Mouse (Mus musculus): Measurements from ENCODE around the gene 4933427I04Rik. TPM values are rescaled to one million over a fixed set of nuclear protein-coding genes. Genes with fewer than 3 reads are reported as not detected.

The 4933427I04Rik gene
- not detected in 2 replicates for polyA plus RNA-seq (2016; fragmentation: Nextera tagmentation; extraction: Ambion mirVana)

DNA sequence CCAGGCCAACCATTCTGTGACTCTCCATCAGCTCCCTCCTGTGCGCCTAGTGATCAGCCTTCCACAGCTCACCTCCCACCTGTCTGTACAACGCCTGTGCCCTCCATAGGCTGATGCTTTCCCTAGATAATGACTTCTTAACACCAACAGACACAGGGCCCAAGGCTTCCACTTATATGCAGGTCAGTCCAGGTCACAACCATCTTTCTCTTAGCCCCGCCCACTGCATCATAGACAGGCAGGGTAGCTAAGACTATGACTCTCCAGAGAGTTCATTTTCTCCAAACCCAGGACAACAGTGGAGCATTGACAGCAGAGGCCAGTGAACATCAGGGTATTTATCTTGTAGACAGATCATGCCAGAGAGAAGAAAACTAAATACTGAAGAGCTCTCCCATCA lies at the start of gene 4933427I04Rik:
Gene 4933427I04Rik, plus strand, starts transcription at position 301 of the 400 bp plus-strand sequence.
- Histone ChIP-seq H3K4me3 (no peak within 1 kb of the TSS), H3K36me3 (no peaks in the 10 kb centered on the region), H3K27ac (no peak within 1 kb of the TSS), H3K4me1 (no peaks in the 10 kb centered on the region), H3K27me3 (ENCODE audit: low read depth, poor library complexity, severe bottlenecking) (no peaks in the 10 kb centered on the region), H3K9me3 (replicated peaks) (no peaks in the 10 kb centered on the region)
- DNase-seq (ENCODE audit: low spot score): no peak
- WGBS: 81% methylated on average over 3 of the region's 3 CpGs

DNA sequence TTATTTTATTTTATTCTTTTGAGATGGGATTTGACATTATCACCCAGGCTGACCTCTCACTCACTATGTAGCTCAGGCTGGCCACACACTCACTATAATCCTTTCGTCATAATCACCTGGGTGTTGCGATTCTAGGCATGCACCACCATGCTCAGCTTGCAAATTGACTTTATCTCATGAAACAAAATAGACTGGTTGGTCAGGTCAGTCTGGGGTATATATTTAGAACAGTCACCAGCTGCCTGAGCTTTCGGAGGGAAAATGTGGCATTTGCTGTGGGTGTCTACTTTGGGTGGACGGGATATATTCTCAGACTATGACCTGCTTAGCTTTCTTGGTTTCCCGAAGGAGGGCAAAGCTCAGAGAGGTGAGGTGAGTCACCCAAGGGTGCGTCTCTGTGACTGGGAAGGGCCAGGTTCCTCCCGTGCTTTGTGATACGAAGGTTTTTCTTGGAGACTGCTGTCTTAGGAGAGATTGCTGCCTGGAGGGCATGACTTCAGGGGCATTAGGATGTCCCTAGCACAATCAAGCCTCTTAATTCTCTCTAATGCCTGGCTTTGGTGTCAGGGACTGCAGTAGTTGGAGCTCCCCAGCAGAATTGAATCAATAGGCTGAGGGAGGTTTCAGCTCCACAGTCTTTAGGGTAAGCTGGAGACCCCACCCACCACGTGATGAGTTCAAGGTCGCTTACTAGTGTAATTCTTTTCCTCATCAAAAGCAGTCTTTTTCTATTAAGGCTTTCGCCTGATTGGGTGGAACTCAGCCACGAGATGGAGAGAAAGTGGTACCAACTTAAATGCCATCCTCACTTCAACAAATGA lies 48.8 kb upstream of the 4933427I04Rik start:
- 86% methylated on average over 12 of the region's 12 CpGs for WGBS
- Histone ChIP-seq H3K4me3 (no peak overlapping the region), H3K4me1 (no peaks in the 10 kb centered on the region), H3K27ac (no peak overlapping the region), H3K27me3 (ENCODE audit: low read depth, poor library complexity, severe bottlenecking) (no peaks in the 10 kb centered on the region), H3K36me3 (no peaks in the 10 kb centered on the region), H3K9me3 (replicated peaks) (no peaks in the 10 kb centered on the region)
- no peak for DNase-seq (ENCODE audit: low spot score)

DNA sequence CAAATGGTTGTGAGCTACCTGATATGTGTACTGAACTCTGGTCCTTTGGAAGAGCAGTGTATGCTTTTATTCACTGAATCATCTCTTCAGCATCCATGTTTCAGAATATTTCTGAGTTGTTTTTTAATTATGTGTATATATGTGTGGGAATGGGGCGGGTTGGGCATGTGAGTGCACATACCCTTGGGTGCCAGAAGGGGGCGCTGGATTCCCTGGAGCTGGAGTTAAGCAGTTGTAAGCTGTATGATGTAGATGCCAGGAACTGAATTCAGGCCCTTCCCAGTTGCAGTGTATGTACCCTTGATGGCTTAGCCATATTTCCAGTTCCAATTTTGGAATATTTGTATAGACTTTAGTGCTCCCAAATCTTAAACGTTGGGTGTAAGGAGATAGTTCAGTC lies 47.0 kb upstream of the 4933427I04Rik start:
- Histone ChIP-seq H3K9me3 (replicated peaks) (no peaks in the 10 kb centered on the region), H3K4me1 (no peaks in the 10 kb centered on the region), H3K27ac (no peak overlapping the region), H3K36me3 (no peaks in the 10 kb centered on the region), H3K27me3 (ENCODE audit: low read depth, poor library complexity, severe bottlenecking) (no peaks in the 10 kb centered on the region), H3K4me3 (no peak overlapping the region)
- 85% methylated on average over 3 of the region's 3 CpGs for WGBS
- DNase-seq (ENCODE audit: low spot score): no peak

DNA sequence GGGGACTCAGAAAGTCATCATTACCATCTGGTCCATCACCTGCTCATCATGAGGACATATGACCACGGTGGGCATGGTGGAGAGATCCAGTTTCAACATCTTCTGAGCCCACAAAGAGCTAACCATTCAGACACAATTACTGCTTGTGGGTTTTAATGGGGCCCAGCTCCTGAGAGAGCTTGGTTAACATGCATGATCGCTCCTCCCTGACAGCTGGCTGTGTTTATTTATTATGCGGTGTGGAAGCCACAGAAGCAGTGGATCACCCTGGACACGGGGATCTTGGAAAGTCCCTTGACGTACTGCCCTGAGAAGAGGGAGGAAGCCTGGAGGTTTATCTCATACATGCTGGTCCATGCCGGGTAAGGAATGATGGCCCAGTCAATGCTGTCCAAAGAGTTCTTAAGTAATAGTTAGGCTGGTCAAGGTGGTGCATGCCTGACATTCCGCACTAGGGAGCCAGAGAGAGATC lies 45.4 kb upstream of the 4933427I04Rik start:
- Histone ChIP-seq H3K36me3 (no peaks in the 10 kb centered on the region), H3K27ac (no peak overlapping the region), H3K9me3 (replicated peaks) (no peaks in the 10 kb centered on the region), H3K4me1 (no peaks in the 10 kb centered on the region), H3K4me3 (no peak overlapping the region), H3K27me3 (ENCODE audit: low read depth, poor library complexity, severe bottlenecking) (no peaks in the 10 kb centered on the region)
- no peak for DNase-seq (ENCODE audit: low spot score)
- WGBS: 76% methylated on average over 7 of the region's 7 CpGs

DNA sequence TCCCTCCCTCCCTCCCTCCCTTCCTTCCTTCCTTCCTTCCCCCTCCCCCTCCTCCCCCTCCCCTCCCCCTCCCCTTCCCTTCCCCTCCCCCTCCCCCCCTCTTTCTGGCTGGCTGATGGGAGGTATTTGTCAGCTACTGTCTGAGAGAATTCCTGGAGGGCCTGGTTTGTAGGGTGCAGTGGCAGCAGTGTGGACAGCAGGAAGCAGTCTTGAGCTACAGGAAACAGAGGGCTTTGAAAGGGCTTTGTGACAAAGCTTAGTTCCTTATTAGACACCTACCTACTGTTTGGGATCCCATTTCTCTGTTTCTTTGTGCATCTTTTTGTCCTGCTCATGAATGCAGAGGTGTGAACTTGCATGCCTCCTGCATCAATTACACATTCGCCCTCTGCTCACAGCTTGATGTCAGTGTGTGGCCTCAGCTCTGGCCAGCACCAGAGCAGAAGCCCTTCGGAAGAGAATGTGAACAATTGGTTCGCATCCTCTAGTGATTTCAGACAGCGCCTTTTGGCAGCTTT lies 40.3 kb upstream of the 4933427I04Rik start:
- H3K4me1 ChIP-seq: 0 out of 2 replicates have a peak, but pooled peaks cover 2% of the 10 kb centered on the region
- no peaks in the 10 kb centered on the region for H3K9me3 ChIP-seq (replicated peaks)
- no peak overlapping the region for H3K4me3 ChIP-seq
- DNase-seq (ENCODE audit: low spot score): no peak
- H3K36me3 ChIP-seq: no peaks in the 10 kb centered on the region
- no peaks in the 10 kb centered on the region for H3K27me3 ChIP-seq (ENCODE audit: low read depth, poor library complexity, severe bottlenecking)
- peak overlapping the region; percentile 12; the same call in 1 of the 2 replicates for H3K27ac ChIP-seq
- 45% methylated on average over 4 of the region's 4 CpGs for WGBS

DNA sequence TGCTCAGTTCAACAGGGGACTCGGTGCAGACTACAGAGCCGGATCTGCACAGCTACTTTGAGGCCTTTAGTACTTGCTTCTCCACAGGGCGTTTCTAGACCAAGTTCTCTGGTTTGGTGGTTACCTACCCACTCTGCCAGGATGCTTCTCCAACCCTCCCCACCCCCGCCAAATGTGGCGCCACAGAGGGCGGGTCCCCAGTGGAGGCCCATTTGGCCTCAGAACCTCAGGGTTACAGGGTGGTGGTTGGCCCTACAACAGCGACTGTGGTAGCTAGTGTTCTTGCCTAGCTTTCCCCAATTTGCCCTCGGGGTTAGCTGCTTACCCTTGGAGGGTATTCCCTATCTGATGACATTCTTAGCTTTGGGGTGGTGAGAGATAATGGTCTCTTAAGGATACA lies 17.4 kb upstream of the 4933427I04Rik start:
- Histone ChIP-seq H3K4me3 (no peak overlapping the region), H3K9me3 (replicated peaks) (no peaks in the 10 kb centered on the region), H3K36me3 (no peaks in the 10 kb centered on the region), H3K4me1 (no peaks in the 10 kb centered on the region), H3K27ac (no peak overlapping the region), H3K27me3 (ENCODE audit: low read depth, poor library complexity, severe bottlenecking) (no peaks in the 10 kb centered on the region)
- 87% methylated on average over 8 of the region's 8 CpGs for WGBS
- DNase-seq (ENCODE audit: low spot score): no peak

DNA sequence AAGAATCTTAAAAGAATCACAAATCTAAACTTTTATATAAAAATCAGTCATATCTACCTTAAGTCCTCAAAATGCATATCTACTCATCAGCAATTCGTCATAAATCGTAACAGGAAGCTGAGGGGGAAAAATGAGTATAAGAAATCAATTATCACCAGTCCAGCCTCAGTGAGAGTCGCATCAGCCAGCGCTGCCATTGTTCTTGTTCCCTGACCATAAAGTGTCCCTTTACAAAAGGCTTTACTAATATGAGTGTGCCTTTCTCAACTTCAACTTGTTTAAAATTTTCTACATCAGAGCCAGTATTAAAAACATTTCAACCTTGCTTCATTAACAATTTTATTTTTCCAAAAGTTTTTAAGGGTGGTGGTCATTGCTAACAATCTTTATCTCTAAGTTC lies 2.6 kb upstream of the 4933427I04Rik start:
- no peak for DNase-seq (ENCODE audit: low spot score)
- Histone ChIP-seq H3K4me1 (no peaks in the 10 kb centered on the region), H3K27me3 (ENCODE audit: low read depth, poor library complexity, severe bottlenecking) (no peaks in the 10 kb centered on the region), H3K27ac (no peak overlapping the region), H3K36me3 (no peaks in the 10 kb centered on the region), H3K9me3 (replicated peaks) (no peaks in the 10 kb centered on the region), H3K4me3 (no peak overlapping the region)
- WGBS: 86% methylated on average over 4 of the region's 4 CpGs

DNA sequence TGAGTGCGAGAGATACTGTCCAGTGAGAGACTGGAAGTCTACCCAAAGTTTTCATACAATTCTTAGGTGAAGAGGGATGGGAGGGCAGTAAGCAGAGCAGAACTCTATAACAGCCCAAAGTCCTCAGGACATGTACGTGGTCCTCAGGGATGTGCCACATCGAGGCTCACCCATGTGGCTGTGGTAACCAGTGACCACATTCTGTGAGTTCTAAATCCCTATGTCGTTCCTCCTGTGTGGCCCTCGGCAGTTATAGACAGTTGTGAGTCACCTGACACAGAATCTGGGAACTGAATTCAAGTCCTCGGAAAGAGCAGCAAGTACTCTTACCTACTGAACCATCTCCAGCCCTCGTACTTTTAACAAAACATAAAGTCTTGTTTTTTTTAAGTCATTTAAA lies 1.4 kb upstream of the 4933427I04Rik start:
- H3K4me3 ChIP-seq: no peak overlapping the region
- no peak overlapping the region for H3K27ac ChIP-seq
- WGBS: 92% methylated on average over 7 of the region's 7 CpGs
- H3K27me3 ChIP-seq (ENCODE audit: low read depth, poor library complexity, severe bottlenecking): no peaks in the 10 kb centered on the region
- no peaks in the 10 kb centered on the region for H3K4me1 ChIP-seq
- no peak for DNase-seq (ENCODE audit: low spot score)
- H3K36me3 ChIP-seq: no peaks in the 10 kb centered on the region
- no peaks in the 10 kb centered on the region for H3K9me3 ChIP-seq (replicated peaks)

DNA sequence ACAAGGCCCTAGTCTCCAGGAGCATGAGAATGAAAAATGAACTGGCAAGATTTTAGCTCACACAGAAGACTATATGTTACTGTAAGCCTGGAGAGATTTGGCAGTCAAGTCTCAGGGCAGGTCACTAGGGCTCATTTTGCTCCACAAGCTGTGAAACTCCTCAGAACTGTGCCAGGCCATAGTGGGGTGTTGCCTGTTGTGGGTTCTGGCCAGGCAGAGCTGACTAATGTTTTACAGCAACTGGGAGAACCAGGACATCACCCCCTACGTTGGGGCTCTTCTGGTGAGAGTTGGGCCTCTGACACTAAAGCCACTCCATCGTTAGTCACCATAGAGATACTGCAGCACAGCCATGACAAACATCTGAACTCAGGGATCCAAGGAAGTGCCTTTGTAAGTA lies 324 bp downstream of the 4933427I04Rik start:
- no peak for DNase-seq (ENCODE audit: low spot score)
- Histone ChIP-seq H3K27me3 (ENCODE audit: low read depth, poor library complexity, severe bottlenecking) (no peaks in the 10 kb centered on the region), H3K4me3 (no peak overlapping the region), H3K9me3 (replicated peaks) (no peaks in the 10 kb centered on the region), H3K4me1 (no peaks in the 10 kb centered on the region), H3K27ac (no peak overlapping the region), H3K36me3 (no peaks in the 10 kb centered on the region)
- 52% methylated on average over 2 of the region's 2 CpGs for WGBS

DNA sequence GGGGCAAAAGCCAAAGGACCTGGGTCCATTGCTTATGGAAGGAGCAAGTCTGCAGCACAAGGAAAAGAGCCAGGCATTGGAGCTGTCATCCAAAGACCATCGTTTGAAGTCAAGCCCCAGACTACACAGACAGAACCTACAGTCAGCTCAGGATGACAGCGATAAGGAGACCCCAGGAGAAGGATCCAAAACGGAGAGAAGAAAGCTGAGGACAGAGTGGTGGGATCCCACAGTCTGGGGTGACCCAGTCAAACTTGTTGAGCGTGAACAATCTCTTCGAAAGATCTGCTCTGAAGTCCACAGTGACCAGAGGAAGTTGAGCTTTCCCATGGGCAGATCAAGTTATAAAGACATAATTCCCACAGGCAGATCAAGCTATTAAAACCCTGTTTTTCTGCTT lies 1.1 kb downstream of the 4933427I04Rik start:
- Histone ChIP-seq H3K36me3 (no peaks in the 10 kb centered on the region), H3K4me1 (no peaks in the 10 kb centered on the region), H3K27ac (no peak overlapping the region), H3K4me3 (no peak overlapping the region), H3K9me3 (replicated peaks) (no peaks in the 10 kb centered on the region), H3K27me3 (ENCODE audit: low read depth, poor library complexity, severe bottlenecking) (no peaks in the 10 kb centered on the region)
- WGBS: 82% methylated on average over 5 of the region's 5 CpGs
- no peak for DNase-seq (ENCODE audit: low spot score)

DNA sequence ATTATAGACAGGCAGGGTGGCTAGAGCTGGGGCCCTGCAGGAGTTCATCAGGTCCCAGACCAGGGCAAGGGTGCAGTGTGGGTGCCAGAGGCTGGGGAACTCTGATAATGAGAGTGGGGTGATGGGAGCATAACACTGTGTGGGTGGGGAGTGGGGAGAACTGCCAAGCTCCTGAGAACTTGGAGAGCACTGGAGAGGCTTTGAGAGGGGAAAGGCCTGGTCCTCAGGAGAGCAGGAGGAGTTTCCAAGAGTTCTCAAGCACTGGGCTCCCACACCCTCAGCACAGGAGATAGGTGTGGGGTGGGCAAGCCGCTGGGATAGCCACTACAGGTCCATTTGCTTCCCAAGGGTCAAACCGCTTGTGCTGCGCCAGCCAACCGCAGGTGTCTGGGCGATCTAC lies 34.2 kb downstream of the 4933427I04Rik start:
- WGBS: 92% methylated on average over 5 of the region's 5 CpGs
- no peaks in the 10 kb centered on the region for H3K27me3 ChIP-seq (ENCODE audit: low read depth, poor library complexity, severe bottlenecking)
- no peak overlapping the region for H3K4me3 ChIP-seq
- H3K4me1 ChIP-seq: no peaks in the 10 kb centered on the region
- DNase-seq (ENCODE audit: low spot score): no peak
- no peaks in the 10 kb centered on the region for H3K36me3 ChIP-seq
- no peaks in the 10 kb centered on the region for H3K9me3 ChIP-seq (replicated peaks)
- H3K27ac ChIP-seq: no peak overlapping the region

DNA sequence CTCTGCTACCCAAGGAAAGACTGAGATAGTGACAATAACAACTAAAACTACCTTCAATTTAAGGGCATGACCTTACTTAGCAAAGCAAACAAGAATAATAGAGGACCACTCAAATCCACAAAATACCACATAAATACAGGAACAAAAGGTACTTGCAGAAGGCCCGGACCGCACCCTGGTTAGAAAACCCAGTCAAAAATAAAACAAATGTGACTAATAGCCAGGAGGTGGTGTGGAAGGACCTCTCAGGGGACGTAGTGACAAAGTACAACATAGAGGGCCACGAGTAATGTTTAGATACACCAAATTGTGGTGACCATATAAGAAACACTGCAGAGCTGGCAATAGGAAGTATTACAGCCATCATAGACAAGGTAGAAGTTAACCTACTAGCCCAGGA lies 34.8 kb downstream of the 4933427I04Rik start:
- H3K36me3 ChIP-seq: no peaks in the 10 kb centered on the region
- no peak overlapping the region for H3K4me3 ChIP-seq
- no peak for DNase-seq (ENCODE audit: low spot score)
- H3K27ac ChIP-seq: no peak overlapping the region
- 84% methylated on average over 4 of the region's 4 CpGs for WGBS
- no peaks in the 10 kb centered on the region for H3K4me1 ChIP-seq
- H3K9me3 ChIP-seq (replicated peaks): no peaks in the 10 kb centered on the region
- H3K27me3 ChIP-seq (ENCODE audit: low read depth, poor library complexity, severe bottlenecking): no peaks in the 10 kb centered on the region

DNA sequence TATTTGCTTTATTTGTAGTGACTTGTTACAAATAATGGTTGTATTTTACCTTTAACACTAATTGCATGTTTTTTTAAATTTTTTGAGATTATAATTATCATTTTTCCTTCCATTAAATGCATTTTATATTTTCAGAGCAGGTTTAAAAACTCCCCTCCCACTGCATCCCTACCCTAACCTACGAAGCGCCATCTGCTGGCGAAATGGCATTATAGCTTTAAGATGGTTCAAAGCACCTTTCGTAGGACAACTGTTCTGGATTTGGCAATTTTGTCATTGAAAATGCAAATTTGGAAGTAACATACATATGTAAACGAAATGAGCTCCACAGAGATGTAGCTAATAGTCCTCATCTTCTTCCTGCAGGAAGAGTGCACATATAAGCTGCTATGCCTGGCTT lies 39.2 kb downstream of the 4933427I04Rik start:
- Histone ChIP-seq H3K27me3 (ENCODE audit: low read depth, poor library complexity, severe bottlenecking) (no peaks in the 10 kb centered on the region), H3K36me3 (no peaks in the 10 kb centered on the region), H3K9me3 (replicated peaks) (no peaks in the 10 kb centered on the region), H3K4me1 (no peaks in the 10 kb centered on the region), H3K27ac (no peak overlapping the region), H3K4me3 (no peak overlapping the region)
- peak; percentile 62 for DNase-seq (ENCODE audit: low spot score)
- WGBS: 15% methylated on average over 5 of the region's 5 CpGs

Data from limb, embryonic 10.5 days (tissue).